Mouse (Mus musculus): ENCODE measurements around the gene Samd3.

- peak; percentile 13; the same call in 1 of the 2 replicates for TF ChIP-seq CTCF (IDR thresholded peaks at IDR 0.05; ENCODE audit: insufficient read depth, low read length)
- TF ChIP-seq POLR2A (IDR thresholded peaks at IDR 0.05; ENCODE audit: borderline replicate concordance, extremely low read depth, low read depth, low read length), result no peak
Observed at GRCm38 (mm10) chr10:26297626-26298025, 68.1 kb downstream of the Samd3 start.
